Mouse (Mus musculus) liver, embryonic 15.5 days (tissue): ENCODE results near the gene Kpna4. TPM values are rescaled to one million over a fixed set of nuclear protein-coding genes. Genes with fewer than 3 reads are reported as not detected.

ENCODE experiments used
- ATAC-seq: fragments of 200-750 bp; cut with Nextera tagmentation; 2 replicates; pipeline ENCODE4 v1.8.0; 2017; ENCODE audit warnings: moderate number of reproducible peaks, mild to moderate bottlenecking, moderate library complexity; ENCODE audit not compliant: insufficient read depth
- H3K27ac ChIP-seq: fragments of 300-500 bp; sonication (generic); replicated peaks from 2 replicates; pipeline ENCODE4 v1.5.1; 2015; ENCODE audit warnings: mild to moderate bottlenecking, inconsistent platforms
- H3K27me3 ChIP-seq: fragments of 300-500 bp; sonication (generic); 2 replicates; pipeline ENCODE4 v1.6.1; 2015; ENCODE audit warnings: mild to moderate bottlenecking, inconsistent platforms
- H3K36me3 ChIP-seq: fragments of 300-500 bp; sonication (generic); replicated peaks from 2 replicates; pipeline ENCODE4 v1.6.1; 2015; ENCODE audit warnings: moderate library complexity, mild to moderate bottlenecking, inconsistent platforms
- H3K4me1 ChIP-seq: fragments of 300-500 bp; sonication (generic); replicated peaks from 2 replicates; pipeline ENCODE4 v1.6.1; 2015; ENCODE audit warnings: inconsistent platforms
- H3K4me2 ChIP-seq: fragments of 300-500 bp; sonication (generic); 2 replicates; pipeline ENCODE4 v1.6.1; 2015; ENCODE audit warnings: moderate library complexity, mild to moderate bottlenecking, inconsistent platforms
- H3K4me3 ChIP-seq: fragments of 300-500 bp; sonication (generic); replicated peaks from 2 replicates; pipeline ENCODE4 v1.5.1; 2015; ENCODE audit warnings: mild to moderate bottlenecking, inconsistent platforms
- H3K9ac ChIP-seq: fragments of 300-500 bp; sonication (generic); 2 replicates; pipeline ENCODE4 v1.6.1; 2015; ENCODE audit warnings: moderate library complexity, mild to moderate bottlenecking, inconsistent platforms
- H3K9me3 ChIP-seq: fragments of 300-500 bp; sonication (generic); replicated peaks from 2 replicates; pipeline ENCODE4 v1.6.1; 2016; ENCODE audit warnings: inconsistent platforms
- WGBS: fragments of 180-500 bp; shearing (Covaris S2); methylation state at CpG from one replicate; pipeline ENCODE4 v1.1.7; 2015; ENCODE audit warnings: mixed read lengths; ENCODE audit not compliant: insufficient replicate concordance; 5-methylcytosine and 5-hydroxymethylcytosine counted together
- polyA plus RNA-seq: library from polyadenylated mRNA; unstranded; fragments of >200 nt; fragmentation: Nextera tagmentation; extraction: Ambion mirVana; gene quantifications from 2 replicates; pipeline ENCODE4 v1.2.1, GENCODE M21; 2015

The Kpna4 gene
- polyA plus RNA-seq, 1 experiment from 2014 or later, result 12.8 TPM

DNA sequence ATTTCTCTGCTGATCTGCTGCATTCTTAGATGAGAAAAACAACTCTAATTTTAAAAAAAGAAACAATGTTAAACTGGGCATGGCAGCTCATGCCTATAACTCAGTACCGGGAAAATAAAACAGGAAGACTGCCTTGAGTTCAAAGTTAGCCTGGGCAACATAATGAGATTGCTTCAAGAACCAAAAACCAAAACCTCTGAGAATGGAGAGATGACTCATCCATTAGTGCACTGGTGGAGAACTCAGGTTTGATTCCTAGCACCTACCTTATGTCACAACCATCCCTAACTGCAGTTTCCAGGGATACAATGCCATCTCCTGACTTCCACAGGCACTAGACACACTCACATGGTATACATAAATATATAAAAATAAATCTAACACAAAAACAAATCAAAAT is 17.8 kb downstream of the Kpna4 start:
- H3K4me2 ChIP-seq, result no peak overlapping the region
- H3K36me3 ChIP-seq, result 0 out of 2 replicates have a peak, but pooled peaks cover 3% of the 10 kb centered on the region
- H3K4me3 ChIP-seq, result no peak overlapping the region
- no peak overlapping the region for H3K9ac ChIP-seq
- H3K27ac ChIP-seq, result no peak overlapping the region
- peaks cover 3% of the 10 kb centered on the region for H3K4me1 ChIP-seq
- H3K9me3 ChIP-seq, result no peaks in the 10 kb centered on the region
- no peak for ATAC-seq
- WGBS, result 83% methylated on average over 1 of the region's 1 CpGs
- H3K27me3 ChIP-seq, result no peaks in the 10 kb centered on the region

DNA sequence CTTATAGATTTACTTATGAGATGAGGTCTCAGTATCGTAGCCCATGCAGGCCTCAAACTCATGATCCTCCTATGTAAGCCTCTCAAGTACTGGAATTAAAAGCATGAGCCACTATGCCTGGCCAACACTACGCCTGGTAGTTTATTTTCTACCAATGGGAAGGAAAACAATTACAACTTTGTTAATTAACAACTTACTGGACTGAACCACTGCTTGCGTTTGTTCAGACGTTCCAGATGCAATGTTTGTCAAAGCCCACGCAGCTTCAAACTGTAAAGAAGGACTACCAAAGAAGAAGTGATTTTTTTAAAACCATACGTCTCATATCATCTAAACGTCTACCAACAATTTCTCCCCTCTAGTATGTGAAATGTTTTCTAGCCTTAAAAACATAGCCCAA is 32.5 kb downstream of the Kpna4 start:
- no peak overlapping the region for H3K4me2 ChIP-seq
- no peaks in the 10 kb centered on the region for H3K9me3 ChIP-seq
- ATAC-seq, result no peak
- WGBS, result 84% methylated on average over 7 of the region's 7 CpGs
- H3K27me3 ChIP-seq, result no peaks in the 10 kb centered on the region
- no peak overlapping the region for H3K4me3 ChIP-seq
- H3K4me1 ChIP-seq, result no peaks in the 10 kb centered on the region
- no peak overlapping the region for H3K9ac ChIP-seq
- no peak overlapping the region for H3K27ac ChIP-seq
- H3K36me3 ChIP-seq, result peaks cover 65% of the 10 kb centered on the region

DNA sequence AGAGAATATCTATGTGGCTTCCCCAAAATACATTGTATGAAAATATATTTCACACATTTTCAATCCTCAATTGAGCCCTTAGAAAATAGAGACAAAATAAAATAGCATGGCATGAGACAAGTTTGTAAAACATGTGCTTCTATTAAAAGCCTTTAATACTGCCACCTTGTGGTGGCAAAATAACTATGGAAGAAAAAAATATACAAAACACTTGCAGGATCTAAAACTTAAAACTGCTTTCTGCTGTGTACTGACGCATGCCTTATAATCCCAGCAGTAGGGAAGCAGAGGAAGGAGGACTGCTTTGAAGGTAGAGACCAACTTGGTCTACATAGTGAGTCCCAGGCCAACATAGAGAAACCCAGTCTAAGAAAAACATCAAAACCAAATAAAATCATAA is 62.9 kb downstream of the Kpna4 start:
- Histone ChIP-seq H3K9me3 (no peaks in the 10 kb centered on the region), H3K9ac (no peak overlapping the region), H3K27me3 (no peaks in the 10 kb centered on the region), H3K4me3 (no peak overlapping the region), H3K4me1 (peaks cover 17% of the 10 kb centered on the region), H3K27ac (peak overlapping the region; percentile 69), H3K4me2 (no peak overlapping the region), H3K36me3 (0 out of 2 replicates have a peak, but pooled peaks cover 3% of the 10 kb centered on the region)
- ATAC-seq, result no peak
- WGBS, result 38% methylated on average over 1 of the region's 1 CpGs

DNA sequence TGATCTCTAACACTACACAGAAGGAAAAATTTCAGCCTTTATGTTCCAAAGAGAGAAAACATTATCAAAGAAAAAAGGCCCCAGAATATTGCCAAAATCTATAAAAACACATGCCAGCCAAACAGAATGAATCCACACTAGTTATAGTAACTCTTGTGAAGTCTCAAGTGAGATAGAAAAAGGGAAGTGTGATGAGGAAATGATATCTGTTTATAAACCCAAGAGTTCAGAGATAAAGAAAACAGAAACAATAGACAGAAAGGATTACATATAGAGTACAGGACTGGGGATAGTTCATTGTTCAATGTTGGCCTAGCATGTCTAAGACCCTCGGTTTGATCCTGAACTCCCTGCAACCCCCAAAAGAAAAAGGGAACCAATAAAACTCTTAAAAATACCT is 64.1 kb downstream of the Kpna4 start:
- no peaks in the 10 kb centered on the region for H3K9me3 ChIP-seq
- WGBS, result 32% methylated on average over 1 of the region's 1 CpGs
- no peak overlapping the region for H3K9ac ChIP-seq
- H3K27me3 ChIP-seq, result no peaks in the 10 kb centered on the region
- no peak overlapping the region for H3K4me2 ChIP-seq
- H3K4me3 ChIP-seq, result no peak overlapping the region
- no peak for ATAC-seq
- H3K4me1 ChIP-seq, result peaks cover 18% of the 10 kb centered on the region
- H3K27ac ChIP-seq, result no peak overlapping the region; the same call in 1 of the 2 replicates
- 0 out of 2 replicates have a peak, but pooled peaks cover 3% of the 10 kb centered on the region for H3K36me3 ChIP-seq

DNA sequence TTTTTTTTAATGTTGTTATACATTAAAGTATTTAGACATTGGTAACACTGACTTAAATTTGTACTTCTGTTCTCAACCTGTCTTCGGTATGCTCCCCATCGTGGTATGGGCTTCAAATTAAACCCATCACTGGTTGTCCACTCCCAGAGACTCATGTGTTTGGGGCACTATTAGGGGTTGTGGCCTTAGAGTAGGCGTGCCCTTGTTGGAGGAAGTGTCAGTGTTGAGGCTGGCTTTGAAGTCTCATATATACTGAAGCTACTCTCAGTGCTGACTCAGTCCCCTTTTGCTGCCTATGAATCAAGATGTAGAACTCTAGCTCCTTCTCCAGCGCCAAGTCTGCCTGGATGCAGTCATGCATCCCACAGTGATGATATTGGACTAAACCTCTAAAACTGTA is 66.2 kb downstream of the Kpna4 start:
- no peak overlapping the region for H3K9ac ChIP-seq
- no peaks in the 10 kb centered on the region for H3K9me3 ChIP-seq
- H3K4me3 ChIP-seq, result no peak overlapping the region
- no peak for ATAC-seq
- no peaks in the 10 kb centered on the region for H3K27me3 ChIP-seq
- H3K4me2 ChIP-seq, result no peak overlapping the region
- peaks cover 38% of the 10 kb centered on the region for H3K4me1 ChIP-seq
- WGBS, result 85% methylated on average over 4 of the region's 4 CpGs
- H3K27ac ChIP-seq, result no peak overlapping the region
- H3K36me3 ChIP-seq, result 0 out of 2 replicates have a peak, but pooled peaks cover 3% of the 10 kb centered on the region

DNA sequence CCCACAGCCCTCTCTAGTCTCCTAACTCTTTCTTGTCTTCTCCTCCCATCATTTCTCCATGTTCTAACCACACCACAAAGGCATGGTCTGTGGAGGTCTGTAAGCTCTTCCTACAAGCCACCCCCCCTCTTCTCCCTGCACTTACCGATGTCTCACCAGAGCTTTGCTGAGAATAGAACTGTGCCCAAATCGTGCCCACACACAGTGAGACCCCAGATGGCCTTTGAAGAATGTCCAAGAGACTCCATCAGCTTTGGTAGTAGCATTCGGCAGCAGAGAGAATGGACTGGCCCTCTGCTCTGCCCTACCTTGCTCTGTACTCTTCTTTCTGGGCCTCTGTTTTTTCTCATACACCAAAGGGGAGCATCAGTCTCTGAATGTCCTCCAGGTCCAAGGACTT is 71.0 kb downstream of the Kpna4 start:
- H3K4me3 ChIP-seq, result no peak overlapping the region
- peaks cover 70% of the 10 kb centered on the region for H3K4me1 ChIP-seq
- peak overlapping the region; percentile 62 for H3K9ac ChIP-seq
- H3K36me3 ChIP-seq, result no peaks in the 10 kb centered on the region
- no peaks in the 10 kb centered on the region for H3K27me3 ChIP-seq
- H3K27ac ChIP-seq, result peak overlapping the region; percentile 99
- WGBS, result 67% methylated on average over 3 of the region's 3 CpGs
- H3K9me3 ChIP-seq, result no peaks in the 10 kb centered on the region
- peak overlapping the region; percentile 66 for H3K4me2 ChIP-seq
- ATAC-seq, result no peak

DNA sequence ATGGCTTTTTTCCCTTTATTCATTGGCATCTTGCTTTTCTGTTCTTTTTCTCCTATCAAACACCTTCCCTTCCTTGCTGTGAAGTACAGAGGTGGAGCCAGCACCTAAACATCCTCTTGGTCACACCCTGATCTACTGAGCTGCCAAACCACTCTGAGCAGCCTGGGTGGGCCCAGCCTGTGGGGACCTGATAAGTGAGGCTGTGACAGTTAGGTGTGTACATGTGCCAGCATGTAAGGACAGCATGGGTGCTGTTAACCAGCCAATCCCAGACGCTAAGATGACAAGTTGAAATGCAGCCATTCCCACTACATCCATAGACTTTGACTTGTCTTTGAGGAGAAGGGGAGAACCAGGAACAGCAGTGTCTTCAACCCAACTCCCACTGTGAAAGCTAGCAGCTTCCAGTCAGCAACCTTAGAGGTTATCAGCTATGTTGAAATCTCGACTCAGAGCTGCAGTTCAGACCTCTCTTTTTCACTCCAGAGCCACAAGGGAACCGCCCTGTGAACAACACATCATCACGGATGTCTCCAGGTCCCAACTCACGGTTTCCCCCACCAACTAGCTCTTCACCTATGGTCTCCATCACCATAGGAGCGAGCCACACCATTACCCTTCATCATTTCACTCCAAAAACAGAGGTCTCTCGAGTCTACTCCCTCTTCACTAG is 72.0 kb downstream of the Kpna4 start:
- peak overlapping the region; percentile 66 for H3K4me2 ChIP-seq
- H3K27ac ChIP-seq, result peak overlapping the region; percentile 99
- peak; percentile 100 for ATAC-seq
- peaks cover 64% of the 10 kb centered on the region for H3K4me1 ChIP-seq
- peak overlapping the region; percentile 62 for H3K9ac ChIP-seq
- H3K9me3 ChIP-seq, result no peaks in the 10 kb centered on the region
- no peaks in the 10 kb centered on the region for H3K36me3 ChIP-seq
- WGBS, result 33% methylated on average over 7 of the region's 7 CpGs
- H3K27me3 ChIP-seq, result no peaks in the 10 kb centered on the region
- peak overlapping the region; percentile 31 for H3K4me3 ChIP-seq

DNA sequence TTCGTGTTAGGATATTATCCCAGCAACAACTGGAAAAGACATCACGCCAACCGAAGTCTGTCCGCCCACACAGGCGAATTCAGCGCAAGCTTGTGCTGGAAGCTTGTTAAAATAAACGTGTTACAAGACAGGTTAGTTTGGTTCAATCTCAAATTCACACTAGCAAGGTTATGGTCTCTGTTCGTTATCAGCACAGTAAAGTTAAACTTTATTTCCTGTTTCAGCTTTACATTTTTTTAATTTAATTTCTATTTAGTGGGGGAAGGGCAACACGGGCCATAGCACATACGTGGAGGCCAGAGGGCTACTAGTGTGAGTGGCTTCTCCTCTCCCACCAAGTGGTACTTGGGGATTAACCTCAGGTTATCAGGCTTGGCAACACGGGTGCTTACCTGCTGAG is 75.0 kb downstream of the Kpna4 start:
- no peak overlapping the region for H3K4me3 ChIP-seq
- WGBS, result 79% methylated on average over 11 of the region's 11 CpGs
- no peaks in the 10 kb centered on the region for H3K27me3 ChIP-seq
- H3K27ac ChIP-seq, result peak overlapping the region; percentile 14; the same call in 1 of the 2 replicates
- no peak overlapping the region for H3K9ac ChIP-seq
- H3K36me3 ChIP-seq, result no peaks in the 10 kb centered on the region
- no peak overlapping the region for H3K4me2 ChIP-seq
- no peaks in the 10 kb centered on the region for H3K9me3 ChIP-seq
- no peak for ATAC-seq
- H3K4me1 ChIP-seq, result peaks cover 65% of the 10 kb centered on the region

DNA sequence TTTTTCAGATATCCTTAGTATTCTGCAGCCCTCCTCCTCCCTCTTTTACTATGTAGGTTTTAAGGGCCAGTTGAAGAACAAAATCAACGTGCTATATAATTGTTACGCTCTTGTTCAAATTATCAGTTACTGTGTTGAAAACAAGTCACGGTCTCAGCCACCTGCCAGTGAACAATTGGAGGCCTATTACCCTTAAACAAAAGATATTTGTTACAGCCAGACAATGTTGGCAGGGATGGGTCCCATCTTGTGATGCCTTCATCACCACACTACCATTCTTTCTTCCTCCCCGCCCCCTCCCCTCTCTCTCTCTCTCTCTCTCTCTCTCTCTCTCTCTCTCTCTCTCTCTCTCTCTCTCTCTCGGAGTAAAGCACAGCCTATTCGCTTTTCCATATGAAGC is 77.9 kb downstream of the Kpna4 start:
- Histone ChIP-seq H3K9ac (no peak overlapping the region), H3K4me2 (no peak overlapping the region)
- 83% methylated on average over 6 of the region's 6 CpGs for WGBS

DNA sequence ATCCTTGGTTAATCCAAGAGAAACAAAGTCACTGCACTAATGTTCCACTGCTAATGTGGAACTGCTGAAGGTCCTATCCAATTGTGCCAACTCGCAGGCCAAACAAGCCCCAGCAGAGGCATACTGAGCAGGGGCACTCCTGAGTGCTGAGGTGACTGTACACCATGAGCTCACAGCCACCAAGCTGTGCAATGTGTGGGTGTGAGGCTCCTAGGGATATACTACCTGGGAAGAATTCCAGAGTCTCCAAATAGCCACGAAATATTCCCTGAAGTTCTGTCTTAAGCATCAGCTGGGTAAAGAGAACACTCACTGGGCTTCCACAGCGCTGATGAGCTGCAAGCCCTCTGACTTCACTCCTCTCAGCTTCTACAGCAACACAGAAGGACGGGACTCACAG is 79.2 kb downstream of the Kpna4 start:
- Histone ChIP-seq H3K9me3 (no peaks in the 10 kb centered on the region), H3K27ac (peak overlapping the region; percentile 41; the same call in 1 of the 2 replicates), H3K36me3 (peaks cover 5% of the 10 kb centered on the region), H3K27me3 (no peaks in the 10 kb centered on the region), H3K4me2 (no peak overlapping the region), H3K4me1 (peaks cover 44% of the 10 kb centered on the region), H3K4me3 (no peak overlapping the region), H3K9ac (no peak overlapping the region)
- 83% methylated on average over 4 of the region's 4 CpGs for WGBS
- ATAC-seq, result no peak

More for the DNA sequence above, 77.9 kb downstream of the Kpna4 start:
- no peak for ATAC-seq
- Histone ChIP-seq H3K27me3 (no peaks in the 10 kb centered on the region), H3K4me3 (no peak overlapping the region), H3K36me3 (no peaks in the 10 kb centered on the region), H3K4me1 (peaks cover 56% of the 10 kb centered on the region), H3K9me3 (no peaks in the 10 kb centered on the region), H3K27ac (no peak overlapping the region)

DNA sequence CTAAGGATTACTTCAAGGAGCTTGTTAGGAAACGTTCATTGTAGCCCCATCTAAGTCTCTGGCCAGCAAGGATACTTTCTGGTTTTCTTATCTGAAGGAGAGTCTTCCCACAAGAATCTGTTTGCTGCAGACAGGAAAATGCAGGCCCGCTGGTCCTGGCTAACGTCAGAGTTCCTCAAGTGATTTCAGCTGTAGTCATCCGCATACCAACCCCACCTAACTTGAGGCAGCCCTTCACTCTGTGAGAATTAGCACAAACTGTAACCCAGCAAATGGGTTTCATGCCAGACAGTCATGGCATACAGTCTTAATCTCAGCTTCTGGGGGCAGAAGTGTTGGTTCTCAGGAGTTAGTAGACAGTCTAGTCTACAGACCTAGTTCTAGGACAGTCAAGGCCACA is 80.4 kb downstream of the Kpna4 start:
- H3K27ac ChIP-seq, result peak overlapping the region; percentile 98
- no peaks in the 10 kb centered on the region for H3K9me3 ChIP-seq
- 22% methylated on average over 4 of the region's 4 CpGs for WGBS
- H3K27me3 ChIP-seq, result no peaks in the 10 kb centered on the region
- H3K4me2 ChIP-seq, result peak overlapping the region; percentile 82
- H3K36me3 ChIP-seq, result peaks cover 11% of the 10 kb centered on the region
- H3K4me3 ChIP-seq, result peak overlapping the region; percentile 96
- H3K4me1 ChIP-seq, result peaks cover 35% of the 10 kb centered on the region
- ATAC-seq, result no peak
- H3K9ac ChIP-seq, result peak overlapping the region; percentile 97; the same call in 1 of the 2 replicates

DNA sequence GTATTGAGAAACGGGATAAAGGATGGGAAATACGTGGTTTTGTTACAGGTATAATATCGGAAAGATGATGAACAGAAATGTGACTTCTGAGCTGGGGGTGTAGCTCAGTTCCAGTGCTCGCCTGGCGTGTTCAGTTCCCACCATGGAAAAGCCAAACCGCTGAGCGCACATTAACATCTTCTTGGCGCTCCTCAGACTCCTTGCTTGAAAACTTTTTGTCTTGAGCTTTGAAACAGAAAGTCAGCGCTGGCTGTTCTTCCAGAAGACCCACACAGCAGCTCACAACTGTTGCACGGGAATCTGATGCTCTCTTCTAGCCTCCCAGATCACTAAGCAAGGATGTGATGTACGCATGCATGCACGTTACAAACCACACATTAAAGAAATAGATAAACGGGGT is 81.2 kb downstream of the Kpna4 start:
- Histone ChIP-seq H3K27ac (peak overlapping the region; percentile 98), H3K9me3 (no peaks in the 10 kb centered on the region), H3K4me1 (peaks cover 35% of the 10 kb centered on the region), H3K4me2 (peak overlapping the region; percentile 82), H3K36me3 (peaks cover 18% of the 10 kb centered on the region), H3K27me3 (no peaks in the 10 kb centered on the region), H3K9ac (peak overlapping the region; percentile 97), H3K4me3 (peak overlapping the region; percentile 96)
- WGBS, result 24% methylated on average over 13 of the region's 13 CpGs
- ATAC-seq, result no peak
